Mouse (Mus musculus) midbrain, embryonic 16.5 days (tissue): ENCODE results near the gene Tbc1d22a. TPM values are rescaled to one million over a fixed set of nuclear protein-coding genes. Genes with fewer than 3 reads are reported as not detected.

Experiments
- ATAC-seq: fragments of 200-750 bp; cut with Nextera tagmentation; 2 replicates; pipeline ENCODE4 v1.8.0; 2017; ENCODE audit warnings: moderate TSS enrichment
- H3K27ac ChIP-seq: fragments of 300-500 bp; sonication (generic); 2 replicates; pipeline ENCODE4 v1.5.1; 2014; ENCODE audit warnings: mild to moderate bottlenecking, low read length, mixed read lengths
- H3K27me3 ChIP-seq: fragments of 300-500 bp; sonication (generic); 2 replicates; pipeline ENCODE4 v1.6.1; 2014; ENCODE audit warnings: low read depth, low read length, mixed read lengths; ENCODE audit not compliant: control insufficient read depth, insufficient read depth
- H3K36me3 ChIP-seq: fragments of 300-500 bp; sonication (generic); 2 replicates; pipeline ENCODE4 v1.6.1; 2014; ENCODE audit warnings: mild to moderate bottlenecking, low read length, moderate library complexity, mixed read lengths; ENCODE audit not compliant: control insufficient read depth, insufficient read depth
- H3K4me1 ChIP-seq: fragments of 300-500 bp; sonication (generic); 2 replicates; pipeline ENCODE4 v1.6.1; 2014; ENCODE audit warnings: mild to moderate bottlenecking, low read length, mixed read lengths; ENCODE audit not compliant: control insufficient read depth, insufficient read depth
- H3K4me2 ChIP-seq: fragments of 300-500 bp; sonication (generic); 2 replicates; pipeline ENCODE4 v1.6.1; 2014; ENCODE audit warnings: mild to moderate bottlenecking, low read length, mixed read lengths
- H3K4me3 ChIP-seq: fragments of 300-500 bp; sonication (generic); 2 replicates; pipeline ENCODE4 v1.5.1; 2014; ENCODE audit warnings: low read depth, mild to moderate bottlenecking, low read length, moderate library complexity, mixed read lengths
- H3K9ac ChIP-seq: fragments of 300-500 bp; sonication (generic); 2 replicates; pipeline ENCODE4 v1.6.1; 2014; ENCODE audit warnings: low read depth, low read length, mixed read lengths
- H3K9me3 ChIP-seq: fragments of 300-500 bp; sonication (generic); replicated peaks from 2 replicates; pipeline ENCODE4 v1.6.1; 2014; ENCODE audit warnings: mild to moderate bottlenecking, low read length, mixed read lengths; ENCODE audit not compliant: control insufficient read depth, poor library complexity, severe bottlenecking
- WGBS: fragments of 180-500 bp; shearing (Covaris S2); extraction: QIAGEN DNeasy Blood & Tissue Kit; methylation state at CpG from one replicate; pipeline ENCODE4 v1.1.7; 2014; 5-methylcytosine and 5-hydroxymethylcytosine counted together
- polyA plus RNA-seq: library from polyadenylated mRNA; unstranded; fragments of >200 nt; fragmentation: Nextera tagmentation; extraction: Ambion mirVana; gene quantifications from 2 replicates; pipeline ENCODE4 v1.2.1, GENCODE M21; 2015

The Tbc1d22a gene
- polyA plus RNA-seq, 1 experiment from 2014 or later, result 12.8 TPM

GRCm38 (mm10) chr15:86290074-86290473 is 75.8 kb downstream of the Tbc1d22a start:
- no peak overlapping the region for H3K4me2 ChIP-seq

GRCm38 (mm10) chr15:86292288-86292687 is 78.0 kb downstream of the Tbc1d22a start:
- no peak overlapping the region for H3K4me2 ChIP-seq
- H3K27ac ChIP-seq, result no peak overlapping the region
- no peaks in the 10 kb centered on the region for H3K27me3 ChIP-seq
- no peak for ATAC-seq
- H3K4me3 ChIP-seq, result no peak overlapping the region
- H3K4me1 ChIP-seq, result peaks cover 16% of the 10 kb centered on the region
- no peaks in the 10 kb centered on the region for H3K36me3 ChIP-seq
- WGBS, result 55% methylated on average over 6 of the region's 6 CpGs
- no peak overlapping the region for H3K9ac ChIP-seq
- no peaks in the 10 kb centered on the region for H3K9me3 ChIP-seq

More at GRCm38 (mm10) chr15:86290074-86290473, 75.8 kb downstream of the Tbc1d22a start:
- no peaks in the 10 kb centered on the region for H3K9me3 ChIP-seq
- H3K4me1 ChIP-seq, result peaks cover 8% of the 10 kb centered on the region
- no peak overlapping the region for H3K9ac ChIP-seq
- ATAC-seq, result no peak
- H3K27me3 ChIP-seq, result no peaks in the 10 kb centered on the region
- no peaks in the 10 kb centered on the region for H3K36me3 ChIP-seq
- no peak overlapping the region for H3K27ac ChIP-seq
- no peak overlapping the region for H3K4me3 ChIP-seq
- WGBS, result 80% methylated on average over 3 of the region's 3 CpGs

- no peak overlapping the region for H3K27ac ChIP-seq
- no peak overlapping the region for H3K9ac ChIP-seq
- WGBS, result 94% methylated on average over 3 of the region's 3 CpGs
- H3K4me3 ChIP-seq, result no peak overlapping the region
- H3K4me2 ChIP-seq, result no peak overlapping the region
- no peaks in the 10 kb centered on the region for H3K27me3 ChIP-seq
- no peaks in the 10 kb centered on the region for H3K36me3 ChIP-seq
- ATAC-seq, result no peak
- H3K4me1 ChIP-seq, result peaks cover 16% of the 10 kb centered on the region
- no peaks in the 10 kb centered on the region for H3K9me3 ChIP-seq
Observed at GRCm38 (mm10) chr15:86294426-86294825, 80.2 kb downstream of the Tbc1d22a start.

- WGBS, result 63% methylated on average over 4 of the region's 4 CpGs
- ATAC-seq, result no peak
Observed at GRCm38 (mm10) chr15:86295722-86296288, 81.5 kb downstream of the Tbc1d22a start.

GRCm38 (mm10) chr15:86297281-86297680 is 83.0 kb downstream of the Tbc1d22a start:
- H3K9me3 ChIP-seq, result no peaks in the 10 kb centered on the region
- no peak overlapping the region for H3K27ac ChIP-seq
- peaks cover 3% of the 10 kb centered on the region; the same call in 1 of the 2 replicates for H3K36me3 ChIP-seq
- H3K4me3 ChIP-seq, result no peak overlapping the region
- ATAC-seq, result no peak
- no peak overlapping the region for H3K4me2 ChIP-seq
- 94% methylated on average over 1 of the region's 1 CpGs for WGBS
- no peaks in the 10 kb centered on the region for H3K27me3 ChIP-seq
- no peak overlapping the region for H3K9ac ChIP-seq
- H3K4me1 ChIP-seq, result peaks cover 10% of the 10 kb centered on the region

More at GRCm38 (mm10) chr15:86295722-86296288, 81.5 kb downstream of the Tbc1d22a start:
- no peak overlapping the region for H3K4me2 ChIP-seq
- H3K27me3 ChIP-seq, result no peaks in the 10 kb centered on the region
- peaks cover under 1% of the 10 kb centered on the region; the same call in 1 of the 2 replicates for H3K36me3 ChIP-seq
- no peak overlapping the region for H3K9ac ChIP-seq
- no peak overlapping the region for H3K4me3 ChIP-seq
- H3K27ac ChIP-seq, result peak overlapping the region; percentile 47; the same call in 1 of the 2 replicates
- peaks cover 12% of the 10 kb centered on the region for H3K4me1 ChIP-seq
- no peaks in the 10 kb centered on the region for H3K9me3 ChIP-seq

GRCm38 (mm10) chr15:86303876-86304275 is 89.6 kb downstream of the Tbc1d22a start:
- Histone ChIP-seq H3K27ac (no peak overlapping the region), H3K27me3 (no peaks in the 10 kb centered on the region), H3K4me2 (no peak overlapping the region), H3K9me3 (no peaks in the 10 kb centered on the region), H3K36me3 (peaks cover 3% of the 10 kb centered on the region; the same call in 1 of the 2 replicates), H3K9ac (no peak overlapping the region), H3K4me3 (no peak overlapping the region), H3K4me1 (no peaks in the 10 kb centered on the region)
- WGBS, result 83% methylated on average over 1 of the region's 1 CpGs
- ATAC-seq, result no peak

GRCm38 (mm10) chr15:86304861-86305260 is 90.6 kb downstream of the Tbc1d22a start:
- Histone ChIP-seq H3K4me3 (no peak overlapping the region), H3K4me2 (no peak overlapping the region), H3K9me3 (no peaks in the 10 kb centered on the region), H3K9ac (no peak overlapping the region), H3K27me3 (no peaks in the 10 kb centered on the region), H3K4me1 (no peaks in the 10 kb centered on the region), H3K36me3 (peaks cover 3% of the 10 kb centered on the region; the same call in 1 of the 2 replicates), H3K27ac (no peak overlapping the region)
- ATAC-seq, result no peak
- 89% methylated on average over 3 of the region's 3 CpGs for WGBS

- Histone ChIP-seq H3K36me3 (peaks cover 3% of the 10 kb centered on the region; the same call in 1 of the 2 replicates), H3K27ac (no peak overlapping the region), H3K27me3 (no peaks in the 10 kb centered on the region), H3K4me2 (no peak overlapping the region), H3K4me1 (no peaks in the 10 kb centered on the region), H3K9ac (no peak overlapping the region), H3K4me3 (no peak overlapping the region), H3K9me3 (no peaks in the 10 kb centered on the region)
- ATAC-seq, result no peak
- WGBS, result 79% methylated on average over 3 of the region's 3 CpGs
Observed at GRCm38 (mm10) chr15:86305290-86305689, 91.0 kb downstream of the Tbc1d22a start.

- Histone ChIP-seq H3K4me1 (no peaks in the 10 kb centered on the region), H3K27me3 (no peaks in the 10 kb centered on the region), H3K9ac (no peak overlapping the region), H3K36me3 (peaks cover 6% of the 10 kb centered on the region), H3K27ac (no peak overlapping the region), H3K4me2 (no peak overlapping the region), H3K4me3 (no peak overlapping the region), H3K9me3 (no peaks in the 10 kb centered on the region)
- no peak for ATAC-seq
- WGBS, result 86% methylated on average over 5 of the region's 5 CpGs
Observed at GRCm38 (mm10) chr15:86309213-86309829, 95.1 kb downstream of the Tbc1d22a start.
